Mouse (Mus musculus) c-Kit-positive CD71-positive TER-119-negative erythroid progenitor cells, embryonic 14.5 days (primary cell): Measurements from ENCODE around the gene Rad52.

Experiments
- DNase-seq: peaks from one replicate; pipeline ENCODE4 v3.0.0-alpha.2; 2013; ENCODE audit warnings: low read depth

Gene Rad52

DNA sequence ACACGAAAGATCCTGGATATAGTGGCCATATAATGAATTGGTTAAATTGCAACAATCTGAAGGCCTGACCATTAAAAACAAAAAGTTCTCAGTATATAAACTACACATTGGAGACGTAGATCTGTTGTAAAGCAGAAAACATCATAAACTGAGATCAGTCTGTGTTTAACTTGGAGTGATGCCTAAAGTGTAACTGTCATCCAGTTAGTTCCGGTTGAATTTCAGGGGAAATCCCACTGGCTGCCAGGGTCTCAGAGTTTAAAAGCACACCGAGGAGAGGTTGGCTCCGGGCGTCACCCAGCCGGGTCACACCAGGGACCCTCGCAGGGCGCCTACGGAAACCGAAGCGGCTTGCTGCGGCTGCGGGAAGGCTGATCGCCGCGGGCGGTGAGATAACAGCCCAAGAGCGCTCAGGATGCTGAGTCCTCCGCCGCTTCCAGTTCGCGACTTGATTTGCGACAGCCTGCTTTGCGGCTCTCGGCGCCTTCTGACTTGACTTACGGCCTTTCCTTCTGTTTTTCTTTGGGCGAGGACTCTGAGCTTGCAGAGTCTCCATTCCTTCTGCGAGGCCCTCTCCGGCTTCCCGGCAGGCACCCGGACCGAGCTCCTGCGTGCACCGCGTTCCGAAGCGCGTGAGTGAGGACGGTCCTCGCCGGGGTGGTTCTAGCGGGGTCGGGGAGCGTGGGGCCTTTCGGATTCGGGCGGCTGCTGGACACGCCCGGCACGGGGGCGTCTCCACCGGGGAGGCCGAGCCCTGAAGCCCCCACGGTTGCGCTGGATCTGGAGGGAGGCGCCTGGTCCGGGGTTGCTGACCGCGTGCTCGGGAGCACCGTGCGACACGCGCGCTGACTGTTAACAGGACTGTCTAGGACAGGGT is at the start of gene Rad52:
TSS of gene Rad52 (plus strand) at position 495 of the 877 bp plus-strand sequence.
- DNase-seq: peak; percentile 87

DNA sequence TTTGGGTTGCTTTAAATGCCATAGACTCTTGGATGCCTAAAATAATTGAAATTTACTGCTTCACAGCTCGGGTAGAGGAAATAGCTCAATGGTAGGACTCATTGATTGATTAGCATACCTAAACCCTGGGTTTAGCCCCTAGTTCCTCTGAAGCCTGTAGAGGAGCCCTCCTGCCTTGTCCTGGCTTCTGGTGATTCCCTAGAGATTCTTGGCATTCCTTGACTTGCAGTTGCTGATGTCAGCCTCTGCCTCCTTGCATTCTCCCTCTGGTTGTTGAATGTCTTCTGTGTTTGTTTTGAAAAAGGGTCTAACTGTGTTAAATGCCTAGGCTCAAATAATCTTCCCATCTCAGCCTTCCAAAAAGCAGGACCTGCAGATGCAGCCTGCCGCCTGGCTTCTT is 48.3 kb upstream of the Rad52 start:
- no peak for DNase-seq

GRCm38 (mm10) chr6:119855471-119855870 is 47.0 kb upstream of the Rad52 start:
- no peak for DNase-seq

GRCm38 (mm10) chr6:119860236-119860635 is 42.3 kb upstream of the Rad52 start:
- no peak for DNase-seq

GRCm38 (mm10) chr6:119861519-119861918 is 41.0 kb upstream of the Rad52 start:
- no peak for DNase-seq

GRCm38 (mm10) chr6:119864341-119865034 is 38.0 kb upstream of the Rad52 start:
- no peak for DNase-seq

DNA sequence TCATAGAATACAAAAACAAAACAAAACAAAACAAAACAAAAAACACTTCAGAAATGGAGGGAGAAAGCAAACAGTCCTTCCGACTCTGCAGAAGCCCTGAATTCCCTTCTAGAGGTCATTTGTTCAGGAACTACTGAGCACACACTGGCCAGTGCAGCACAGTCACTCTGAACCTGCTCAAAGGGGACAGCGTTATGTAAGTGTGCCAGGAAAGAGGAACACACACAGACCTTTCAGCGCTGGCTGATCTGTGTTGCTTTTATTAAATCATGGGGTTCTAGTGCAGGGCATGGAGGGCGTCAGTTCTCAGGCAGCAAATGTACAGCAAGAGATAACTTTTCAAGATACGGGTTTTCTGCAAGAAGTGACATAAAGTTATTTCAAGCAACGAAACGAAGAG is 19.3 kb upstream of the Rad52 start:
- no peak for DNase-seq

GRCm38 (mm10) chr6:119892711-119893110 is 9.8 kb upstream of the Rad52 start:
- no peak for DNase-seq

DNA sequence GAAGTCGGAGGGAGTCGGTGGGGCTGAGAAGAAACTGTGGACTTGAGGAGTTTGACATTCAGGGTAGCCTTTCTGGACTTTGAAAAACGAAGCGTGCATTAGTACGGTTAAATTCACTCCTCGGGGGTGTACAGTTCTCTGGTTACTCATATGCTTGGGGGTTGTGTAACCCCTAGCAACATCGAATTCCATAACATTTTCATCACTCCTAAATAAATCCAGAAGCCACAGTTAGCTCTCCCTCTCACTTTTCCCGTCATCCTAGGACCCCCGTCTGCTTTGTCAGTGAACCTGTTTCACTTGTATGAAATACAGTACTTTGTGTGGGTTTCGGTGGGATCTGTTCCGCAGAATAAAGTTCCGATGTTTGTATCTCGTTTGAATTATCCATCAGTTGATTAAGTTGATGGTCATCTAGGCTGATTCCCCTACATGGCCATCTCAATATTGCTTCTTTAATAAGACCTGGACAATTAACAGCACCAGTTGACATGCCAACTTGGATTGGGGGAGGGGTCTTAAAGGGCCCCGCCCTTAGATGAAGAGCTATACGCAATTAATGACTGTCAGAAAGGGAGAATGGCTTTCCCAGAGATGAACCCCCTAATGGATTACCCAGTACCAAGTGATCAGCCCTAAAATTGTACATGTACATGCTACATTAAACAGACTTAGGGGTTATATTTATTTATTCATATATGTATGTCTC is 737 bp downstream of the Rad52 start:
- peak; percentile 21 for DNase-seq

- no peak for DNase-seq
Measured at GRCm38 (mm10) chr6:119905461-119905860, 3.0 kb downstream of the Rad52 start.

DNA sequence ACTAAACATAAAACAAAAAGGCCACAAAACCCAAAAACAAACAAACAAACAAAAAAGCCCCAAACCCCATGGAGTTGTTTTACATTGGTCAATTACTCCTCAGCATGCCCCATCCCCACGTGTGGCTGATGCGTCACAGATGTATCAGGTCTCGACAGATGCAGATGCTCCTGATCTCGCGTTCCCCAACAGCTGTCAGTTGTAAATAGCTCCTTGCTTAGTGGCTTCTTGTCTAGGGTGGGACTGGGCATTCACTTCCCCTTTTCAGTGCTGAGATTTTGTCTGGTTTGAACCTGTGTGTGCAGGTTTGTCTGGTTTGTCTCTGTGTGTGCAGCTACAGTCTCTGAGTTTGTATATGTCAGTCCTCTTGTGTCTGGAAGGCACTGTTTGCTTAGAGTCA is 9.5 kb downstream of the Rad52 start:
- DNase-seq: no peak

DNA sequence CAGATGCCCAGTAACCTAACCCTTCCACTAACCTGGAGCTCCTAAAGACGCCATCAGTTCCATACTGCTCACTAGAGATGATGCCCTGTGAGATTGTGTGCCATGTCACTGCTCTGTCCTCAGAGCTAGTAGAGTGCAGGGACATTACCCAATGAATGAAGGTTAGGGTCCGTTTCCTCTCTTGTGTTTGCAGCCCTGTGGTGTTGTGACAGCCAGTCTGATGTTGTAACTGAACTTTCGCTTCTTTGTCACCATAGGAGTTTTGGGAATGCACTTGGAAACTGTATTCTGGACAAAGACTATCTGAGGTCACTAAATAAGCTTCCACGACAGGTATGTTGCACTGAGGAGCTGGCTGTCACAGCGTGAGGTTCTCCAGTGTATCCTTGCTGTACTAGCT is 13.2 kb downstream of the Rad52 start:
- DNase-seq: no peak

- no peak for DNase-seq
Measured at GRCm38 (mm10) chr6:119918561-119919181, 16.2 kb downstream of the Rad52 start.

DNA sequence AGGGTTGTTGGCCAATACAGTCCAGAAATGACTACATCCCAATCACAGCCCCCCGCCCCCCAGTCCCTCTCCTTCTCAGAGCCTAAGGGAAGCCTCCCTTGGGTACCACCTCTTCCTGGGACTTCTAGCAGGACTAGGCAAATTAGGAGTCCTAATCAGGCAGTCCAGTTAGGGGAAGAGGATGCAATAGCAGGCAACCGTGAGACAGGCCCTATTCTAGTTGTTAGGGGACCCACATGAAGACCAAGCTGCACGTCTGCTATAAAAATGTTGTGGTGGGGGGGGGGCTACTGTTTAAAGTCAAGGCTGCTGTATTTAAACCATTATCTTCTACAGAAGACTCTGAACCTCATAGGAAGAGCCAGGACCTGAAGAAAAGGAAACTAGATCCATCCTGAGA is 19.6 kb downstream of the Rad52 start:
- no peak for DNase-seq

DNA sequence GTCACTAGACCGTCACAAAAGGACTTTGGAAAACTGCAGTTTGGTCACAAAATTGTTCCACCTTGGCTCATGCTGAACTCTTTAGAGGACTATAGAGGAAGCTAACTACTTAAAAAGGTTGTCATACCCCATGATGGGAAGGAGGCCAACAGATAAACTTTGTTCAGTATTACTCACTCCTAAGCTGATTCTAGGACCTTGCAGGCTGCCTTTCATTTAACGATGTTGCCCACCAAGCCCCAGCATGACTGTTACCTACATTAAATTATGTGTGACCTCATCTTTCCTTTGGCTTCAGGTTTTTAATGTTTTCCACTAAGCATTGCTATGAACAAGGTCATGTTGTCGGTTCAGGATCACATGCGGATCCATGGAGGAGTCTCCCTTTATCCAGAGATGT is 20.0 kb downstream of the Rad52 start:
- no peak for DNase-seq

GRCm38 (mm10) chr6:119924235-119925005 is 21.9 kb downstream of the Rad52 start:
- no peak for DNase-seq
